Mouse (Mus musculus) C2C12 (cell line): ENCODE measurements around the gene Btnl10.

ENCODE experiments used
- CTCF ChIP-seq: IDR thresholded peaks from one replicate; pipeline ENCODE4 v1.5.1; 2011; ENCODE audit not compliant: control insufficient read depth, insufficient read depth, insufficient read length
- MAX ChIP-seq: IDR thresholded peaks from one replicate; pipeline ENCODE4 v1.6.1; 2011; ENCODE audit warnings: mild to moderate bottlenecking, control low read depth

- TF ChIP-seq MAX (no peak), CTCF (no peak)
These were observed 37.6 kb downstream of the Btnl10 start for GRCm38 (mm10) chr11:58955143-58955867.
